Mouse (Mus musculus) adrenal gland, postnatal 36 days (tissue): ENCODE results near the gene Apof. TPM values are rescaled to one million over a fixed set of nuclear protein-coding genes. Genes with fewer than 3 reads are reported as not detected.
A peak's percentile ranks its signal among the peaks of the same experiment; 100 is the strongest.

Source experiments
- DNase-seq, 2 experiments: peaks; one replicate each; pipeline ENCODE4 v3.0.0; 2021; ENCODE audit warnings: mixed read lengths in 1 of 2
- long read RNA-seq, 2 experiments: library from polyadenylated mRNA; stranded (forward); transcript quantifications; one replicate each; pipeline ENCODE4 v2.0.0; 2021; ENCODE audit warnings: borderline sequencing depth in 2 of 2
- total RNA-seq, 2 experiments: library from RNA; stranded (reverse); gene quantifications; 2 replicates each; pipeline ENCODE4 v1.2.3; 2021

The Apof gene
- 10 to 100 TPM in 1 of 2 experiments, 1 to 10 TPM in 1; 1.5 to 11.9 TPM for total RNA-seq
- long read RNA-seq, experiment 1, transcript Apof-201 (2 exons, 1,258 nt): major isoform, 10 of 11 reads
- long read RNA-seq, experiment 1, partial matches to known transcripts: 0 of 11 reads
- long read RNA-seq, experiment 1, other reads (novel, unspliced or antisense): 1 of 11 reads
- long read RNA-seq, experiment 2, partial matches to known transcripts: 0 of 3 reads
- long read RNA-seq, experiment 2, other reads (novel, unspliced or antisense): 0 of 3 reads

GRCm38 (mm10) chr10:128268371-128268770 lies at the start of gene Apof:
TSS of gene Apof (plus strand) at chr10:128268671.
- DNase-seq: peak in 1 of 2 experiments; percentile 48

- peak; percentile 14 to 35 for DNase-seq
These were observed 46.8 kb upstream of the Apof start for GRCm38 (mm10) chr10:128221533-128222286.

- DNase-seq: no peak
These were observed 43.4 kb upstream of the Apof start for GRCm38 (mm10) chr10:128225064-128225463.

GRCm38 (mm10) chr10:128225538-128225937 lies 42.9 kb upstream of the Apof start, which contains the start of gene Mip:
TSS of gene Mip (plus strand) at chr10:128225838.
- no peak for DNase-seq

DNA sequence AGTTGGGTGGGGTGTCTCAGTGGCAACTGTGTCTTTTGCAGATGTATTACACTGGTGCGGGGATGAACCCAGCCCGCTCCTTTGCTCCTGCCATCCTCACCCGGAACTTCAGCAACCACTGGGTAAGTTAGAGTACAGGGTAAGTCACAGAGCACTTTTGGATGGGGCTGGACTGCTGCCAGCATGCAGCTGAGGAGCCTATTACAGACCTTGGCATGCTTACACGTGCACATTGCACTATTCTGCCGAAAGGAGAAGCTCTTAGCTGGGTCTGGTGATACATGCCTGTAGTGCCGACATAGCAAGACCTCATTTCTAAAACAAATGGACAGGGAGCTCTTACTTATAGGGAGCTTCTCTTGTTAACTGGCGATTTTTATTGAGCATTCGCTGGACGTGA lies 40.9 kb upstream of the Apof start:
- DNase-seq: no peak

- no peak for DNase-seq
These were observed 40.5 kb upstream of the Apof start for GRCm38 (mm10) chr10:128228009-128228408.

DNA sequence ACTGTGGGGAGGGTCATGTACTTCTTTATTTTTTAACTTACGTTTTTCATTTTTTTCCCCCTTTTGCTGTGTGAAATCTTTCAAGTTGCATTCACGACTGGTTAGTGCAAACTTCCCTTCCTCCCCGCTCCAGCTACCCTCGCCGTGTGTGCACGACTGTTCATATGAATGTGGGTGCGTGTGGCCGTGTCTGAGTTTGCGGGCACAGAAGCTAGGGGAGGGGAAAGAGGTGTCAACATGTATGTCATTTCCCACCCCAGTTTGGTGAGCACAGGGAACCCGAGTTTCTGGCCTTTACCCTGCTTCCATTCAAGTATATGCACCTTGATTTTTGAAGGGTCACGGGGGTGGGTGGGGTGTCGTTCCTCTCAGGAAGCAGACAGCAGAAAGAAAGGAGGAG lies 37.9 kb upstream of the Apof start:
- DNase-seq: no peak

DNA sequence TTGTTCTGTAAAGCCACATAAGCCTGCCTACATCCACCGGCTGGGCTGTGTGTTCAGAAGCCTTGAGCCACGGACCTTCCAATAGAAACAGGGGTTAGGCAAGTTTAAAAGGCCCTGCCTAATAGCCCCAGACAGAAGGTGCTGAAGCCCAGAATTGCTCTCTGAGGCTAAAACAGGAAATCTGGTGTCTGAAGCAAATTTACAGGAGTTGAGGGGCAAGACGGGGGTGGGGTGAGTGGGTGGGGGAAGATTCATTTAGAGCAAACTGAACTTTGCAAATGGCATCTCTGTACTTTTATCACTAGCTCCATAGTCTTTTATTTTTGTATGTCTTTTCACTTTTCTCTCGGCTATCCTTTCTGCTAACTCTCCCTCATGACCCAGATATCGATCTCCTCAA lies 37.3 kb upstream of the Apof start:
- no peak for DNase-seq

DNA sequence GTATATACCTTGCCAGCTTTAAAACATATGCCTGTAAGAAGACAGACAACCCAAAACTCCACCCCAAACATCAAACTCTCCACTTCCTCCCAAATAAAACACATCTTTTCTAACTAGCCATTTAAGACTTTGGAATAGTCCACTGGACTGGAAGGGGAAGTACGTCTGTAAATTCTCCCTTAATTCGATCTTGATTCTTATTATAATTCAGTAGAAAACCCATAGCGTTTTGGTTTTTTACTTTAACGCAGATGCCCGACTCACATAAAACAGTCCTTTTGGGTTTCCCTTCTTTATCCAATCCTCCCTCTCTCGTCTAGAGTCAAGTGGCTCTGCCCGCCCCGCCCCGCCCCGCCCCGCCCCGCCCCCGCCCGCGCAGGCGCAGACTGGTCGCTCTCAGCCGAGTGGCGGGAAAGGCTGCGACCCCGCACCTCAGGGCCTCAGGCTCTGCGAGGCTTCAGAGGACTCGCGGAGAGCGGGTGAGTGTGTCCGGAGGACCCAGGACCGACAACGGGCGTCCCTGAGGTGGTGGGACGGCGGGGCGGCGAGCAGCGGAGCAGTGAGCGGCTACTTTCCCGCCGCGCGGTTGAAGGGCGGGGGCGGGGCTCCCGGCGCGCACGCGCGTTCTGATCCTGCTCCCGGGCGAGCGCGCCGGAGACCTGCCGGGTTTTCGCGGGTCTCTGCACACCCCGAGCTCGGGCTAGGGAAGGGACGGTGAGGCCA lies 36.6 kb upstream of the Apof start, which contains the start of gene Timeless:
Gene Timeless (plus strand): TSS at position 369 of the 723 bp plus-strand sequence.
- DNase-seq: peak; percentile 87 to 93

DNA sequence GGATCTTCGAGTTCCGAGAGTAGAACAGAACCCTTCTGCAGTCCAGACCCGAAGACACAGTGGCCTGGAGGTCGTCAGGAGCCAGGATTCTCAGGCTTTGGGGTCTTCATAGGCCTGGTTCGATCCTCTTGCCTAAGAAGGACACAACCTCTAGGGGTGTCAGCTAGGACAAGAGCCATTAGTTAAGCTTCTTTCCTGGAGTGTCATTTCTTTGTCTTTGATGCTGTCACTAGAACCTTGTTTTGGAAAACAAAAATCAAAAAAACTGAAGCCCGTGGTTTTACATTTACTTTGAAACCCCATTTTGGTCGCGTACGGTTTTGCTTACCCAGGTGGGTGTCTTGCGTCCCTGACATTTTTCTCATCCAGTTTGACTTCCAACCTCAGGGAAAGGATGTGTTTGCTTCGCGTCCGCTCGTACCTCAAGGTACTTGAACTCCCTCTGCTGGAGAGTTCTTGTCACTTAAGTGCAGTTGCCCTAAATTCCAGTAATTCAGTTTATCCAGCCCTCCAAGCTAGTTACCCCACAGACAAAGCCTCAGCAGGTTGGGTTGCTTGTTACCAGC lies 36.0 kb upstream of the Apof start:
- DNase-seq: peak; percentile 49 to 65

DNA sequence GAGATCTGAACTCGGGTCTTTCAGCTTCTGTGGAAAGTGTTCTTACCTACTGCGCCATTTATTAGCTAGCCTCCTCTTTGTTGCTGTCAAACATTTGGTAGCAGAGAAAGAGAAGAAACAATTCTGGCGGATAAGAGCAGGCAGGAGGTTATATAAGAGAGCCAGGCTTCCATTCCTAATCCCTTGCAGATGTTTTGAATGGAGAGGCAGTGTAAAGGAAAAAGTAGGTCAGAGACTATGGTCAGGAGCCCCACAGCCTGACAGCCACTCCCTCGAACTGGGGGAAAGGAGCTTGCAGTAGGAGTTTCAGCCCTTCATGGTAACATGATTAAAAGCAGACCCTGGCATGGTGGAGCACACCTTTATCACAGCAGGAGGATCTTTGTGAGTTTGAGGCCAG lies 32.1 kb upstream of the Apof start:
- no peak for DNase-seq

DNA sequence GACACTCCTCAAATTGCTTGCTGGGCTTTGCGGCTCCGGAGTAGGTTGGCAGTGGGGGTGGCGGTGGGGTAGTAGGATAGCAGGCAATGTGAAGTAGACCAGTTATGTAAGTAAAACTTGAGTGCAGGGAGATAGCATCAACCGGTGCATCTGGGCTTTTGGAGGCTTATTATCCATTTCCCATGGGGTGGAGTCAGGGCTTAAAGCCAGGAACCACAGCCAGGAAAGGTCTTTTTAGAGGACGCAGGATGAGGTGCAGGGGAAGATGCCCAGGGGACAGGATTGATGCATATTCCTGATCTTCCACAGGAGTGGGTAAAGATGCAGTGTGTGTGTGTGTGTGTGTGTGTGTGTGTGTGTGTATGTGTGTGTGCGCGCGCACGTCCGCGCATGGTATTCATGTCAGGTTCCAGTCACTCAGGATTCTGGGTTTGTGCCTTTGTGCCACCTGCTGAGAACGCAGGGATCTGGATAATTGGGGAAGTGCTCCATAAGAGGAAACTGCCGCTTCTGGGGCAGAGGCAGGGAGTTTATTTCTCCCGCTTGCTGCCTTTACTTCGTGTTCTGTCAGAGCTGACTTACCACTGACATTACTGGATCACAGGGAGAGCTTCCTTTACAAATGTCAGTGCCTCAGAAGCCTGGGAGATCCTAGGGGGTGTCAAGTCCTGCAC lies 30.5 kb upstream of the Apof start:
- DNase-seq: peak in 1 of 2 experiments; percentile 29

DNA sequence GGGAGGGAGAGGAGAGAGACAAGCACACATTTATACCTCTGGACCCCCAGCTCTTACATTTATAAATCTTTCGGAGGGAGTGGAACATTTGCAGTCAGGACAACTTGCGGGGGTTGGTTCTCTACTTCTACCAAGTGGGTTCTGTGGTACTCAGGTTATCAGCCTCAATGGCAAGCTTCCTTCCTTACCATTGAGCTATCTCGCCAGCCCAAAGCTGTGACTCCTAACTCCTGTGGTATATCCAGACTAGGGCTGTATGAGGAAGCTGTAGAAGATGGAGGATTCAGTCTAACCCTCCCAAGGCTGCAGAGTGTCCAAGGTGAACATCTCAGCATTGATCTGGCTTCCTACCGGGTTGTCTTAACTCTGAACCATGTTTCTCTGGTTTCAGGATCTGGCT lies 29.3 kb upstream of the Apof start:
- no peak for DNase-seq

DNA sequence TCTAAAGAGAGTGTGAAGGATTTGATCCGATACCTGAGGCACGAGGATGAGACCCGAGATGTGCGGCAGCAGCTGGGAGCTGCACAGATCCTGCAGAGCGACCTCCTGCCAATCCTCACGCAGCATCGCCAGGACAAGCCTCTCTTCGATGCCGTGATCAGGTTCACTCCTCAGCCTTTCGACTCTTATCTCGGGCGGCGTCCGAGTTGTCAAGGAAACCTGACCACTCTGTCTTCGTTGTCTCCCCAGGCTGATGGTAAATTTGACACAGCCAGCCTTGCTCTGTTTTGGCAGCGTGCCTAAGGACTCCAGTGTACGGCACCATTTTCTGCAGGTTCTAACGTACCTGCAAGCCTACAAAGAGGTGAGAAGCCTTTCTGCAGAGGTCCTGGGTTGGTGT lies 28.3 kb upstream of the Apof start:
- DNase-seq: no peak

DNA sequence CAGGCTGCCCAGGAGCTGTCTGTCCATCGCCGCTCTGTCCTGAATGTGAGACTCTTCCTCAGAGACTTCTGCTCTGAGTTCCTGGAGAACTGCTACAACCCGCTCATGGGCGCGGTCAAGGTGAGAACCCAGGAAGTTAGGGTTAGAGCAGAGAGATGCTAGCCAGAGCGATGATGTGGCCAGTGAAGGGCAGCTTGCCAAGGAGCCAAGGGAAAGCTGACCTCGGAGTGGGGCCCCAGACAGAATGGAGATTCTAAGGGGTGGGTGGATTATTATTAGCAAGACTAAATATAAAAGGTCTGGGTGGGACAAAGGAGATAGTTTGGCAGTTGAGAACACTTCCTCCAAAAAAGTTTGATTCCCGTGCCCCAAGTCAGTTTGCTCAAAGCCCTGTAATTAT lies 25.2 kb upstream of the Apof start:
- DNase-seq: peak in 1 of 2 experiments; percentile 29

DNA sequence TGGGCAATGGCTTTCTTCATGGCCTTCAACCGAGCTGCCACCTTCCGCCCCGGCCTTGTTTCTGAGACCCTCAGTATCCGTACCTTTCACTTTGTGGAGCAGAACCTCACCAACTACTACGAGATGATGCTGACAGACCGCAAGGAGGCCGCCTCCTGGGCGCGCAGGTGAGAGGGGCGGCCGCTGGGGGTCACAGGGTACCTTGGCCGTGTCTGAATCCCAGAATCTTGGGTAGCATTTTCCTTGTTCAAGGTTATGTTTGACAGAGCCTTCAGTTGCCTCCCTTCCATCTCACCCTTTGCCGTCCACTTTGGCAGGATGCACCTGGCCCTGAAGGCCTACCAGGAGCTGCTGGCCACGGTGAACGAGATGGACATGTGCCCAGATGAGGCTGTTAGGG lies 24.4 kb upstream of the Apof start:
- DNase-seq: no peak

- DNase-seq: peak in 1 of 2 experiments; percentile 47
These were observed 21.3 kb upstream of the Apof start for GRCm38 (mm10) chr10:128247020-128247732.

DNA sequence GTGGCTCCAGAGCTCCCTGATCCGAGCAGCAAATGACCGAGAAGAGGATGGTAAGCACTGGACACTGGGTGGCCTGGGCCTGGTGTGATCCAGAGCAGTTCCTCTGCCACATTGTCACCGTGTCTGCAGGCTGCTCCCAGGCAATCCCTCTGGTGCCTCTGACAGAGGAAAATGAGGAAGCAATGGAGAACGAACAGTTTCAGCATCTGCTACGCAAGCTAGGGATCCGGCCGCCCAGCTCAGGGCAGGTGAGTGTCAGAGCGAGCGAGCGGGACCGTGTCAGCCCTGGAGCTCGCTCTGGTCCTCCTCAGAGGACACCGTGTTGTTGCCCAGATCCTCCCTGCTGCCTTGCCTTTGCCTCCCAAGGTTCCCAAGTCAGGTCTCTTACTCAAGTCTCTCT lies 17.9 kb upstream of the Apof start:
- DNase-seq: no peak

DNA sequence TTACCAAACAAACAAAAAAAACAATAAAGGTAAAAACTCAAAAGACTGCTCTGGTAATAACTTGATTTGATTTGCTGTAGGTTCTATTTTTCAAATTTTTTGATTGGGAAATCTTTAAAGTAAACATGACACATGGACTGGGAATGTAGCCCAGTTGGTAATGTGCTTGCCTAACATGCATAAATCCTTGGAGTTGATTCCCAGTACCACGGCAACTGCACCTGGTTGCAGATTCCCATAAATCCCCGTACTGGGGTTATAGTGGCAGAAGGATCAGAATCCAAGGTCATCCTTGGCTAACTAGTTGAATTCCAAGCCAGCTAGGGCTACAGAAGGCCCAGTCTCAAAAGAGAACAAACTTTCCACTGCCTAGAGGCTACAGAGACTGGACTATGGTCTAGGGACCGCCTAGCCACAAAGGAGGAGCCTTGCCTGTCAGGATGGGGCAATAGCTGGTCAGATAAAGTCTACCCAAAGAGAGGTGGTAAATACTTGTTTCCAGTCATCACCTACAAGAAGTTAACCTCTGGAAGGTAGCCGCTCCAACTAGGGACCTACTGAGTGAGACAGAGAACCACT lies 14.7 kb upstream of the Apof start, which contains the start of gene Apon:
Gene Apon (plus strand): TSS at position 420 of the 579 bp plus-strand sequence.
- DNase-seq: no peak

DNA sequence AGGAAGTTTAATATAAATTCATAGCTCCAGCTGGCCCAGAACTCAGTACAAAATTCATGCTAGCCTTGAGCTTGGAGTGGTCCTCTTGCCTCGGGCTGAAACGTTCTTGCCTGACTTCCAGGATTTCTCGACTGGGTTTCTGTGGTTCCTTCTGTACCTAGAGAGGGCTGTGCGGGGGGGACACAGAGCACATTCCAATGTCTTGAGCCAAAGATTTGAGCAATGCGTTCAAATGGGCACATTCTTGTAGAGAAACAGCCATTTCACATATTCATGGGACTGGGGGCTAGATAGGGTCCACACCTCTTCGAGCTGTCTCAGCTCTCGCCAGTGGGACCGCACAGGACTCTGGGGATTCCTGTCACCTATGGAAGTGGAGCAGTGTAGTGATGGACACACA lies 12.5 kb upstream of the Apof start:
- no peak for DNase-seq

- no peak for DNase-seq
These were observed 12.1 kb upstream of the Apof start for GRCm38 (mm10) chr10:128256328-128256727.
